Mouse (Mus musculus): ENCODE results near the gene Mpp4. TPM values are rescaled to one million over a fixed set of nuclear protein-coding genes. Genes with fewer than 3 reads are reported as not detected.

Mpp4 gene
- polyA plus RNA-seq, 2 experiments: 0.20 to 0.50 TPM

DNA sequence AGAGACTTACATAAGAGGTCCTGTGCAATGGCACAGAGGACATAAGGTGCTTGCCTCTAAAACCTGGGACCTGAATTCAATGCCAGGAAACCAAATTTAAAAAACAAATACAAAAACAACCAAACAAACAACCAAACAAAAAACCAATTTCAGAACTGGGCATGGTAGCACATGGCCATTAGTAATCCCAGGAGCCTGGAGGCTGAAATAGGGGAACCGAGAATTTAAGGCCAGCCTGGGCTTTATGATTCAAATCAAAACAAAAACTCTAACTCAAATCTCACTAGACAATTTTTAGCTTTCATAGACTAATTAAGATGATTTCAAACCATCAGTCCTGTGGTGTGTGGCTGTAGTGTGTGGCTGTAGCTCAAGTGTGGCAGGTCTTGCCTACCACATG lies 41.3 kb upstream of the Mpp4 start:
- Histone ChIP-seq H3K9ac (replicated peaks) (no peak overlapping the region), H3K4me3 (ENCODE audit: insufficient read depth in 1 of 2, low read depth in 2 of 2, low read length in 2 of 2) (no peak overlapping the region), H3K9me3 (ENCODE audit: control insufficient read depth, low read length) (no peaks in the 10 kb centered on the region), H3K27ac (no peak overlapping the region), H3K4me1 (replicated peaks; ENCODE audit: control insufficient read depth in 2 of 2, insufficient read depth in 2 of 2, low read length in 1 of 2) (no peaks in the 10 kb centered on the region; a peak in 1 of 4 replicates), H3K36me3 (replicated peaks; ENCODE audit: control insufficient read depth, insufficient read depth, low read depth) (no peaks in the 10 kb centered on the region), H3K27me3 (ENCODE audit: control insufficient read depth, insufficient read depth, low read length) (no peaks in the 10 kb centered on the region), H3K4me2 (ENCODE audit: low read depth) (no peak overlapping the region)
- no peak for ATAC-seq (ENCODE audit: insufficient read depth)
- WGBS (ENCODE audit: insufficient replicate concordance): 69% methylated on average over 1 of the region's 1 CpGs
- no peak for TF ChIP-seq CTCF (IDR thresholded peaks at IDR 0.05; ENCODE audit: low read depth)
- TF ChIP-seq EP300 (IDR thresholded peaks at IDR 0.05; ENCODE audit: low read depth): no peak
- no peak for DNase-seq (ENCODE audit: low read depth in 3 of 3, low spot score in 3 of 3)

DNA sequence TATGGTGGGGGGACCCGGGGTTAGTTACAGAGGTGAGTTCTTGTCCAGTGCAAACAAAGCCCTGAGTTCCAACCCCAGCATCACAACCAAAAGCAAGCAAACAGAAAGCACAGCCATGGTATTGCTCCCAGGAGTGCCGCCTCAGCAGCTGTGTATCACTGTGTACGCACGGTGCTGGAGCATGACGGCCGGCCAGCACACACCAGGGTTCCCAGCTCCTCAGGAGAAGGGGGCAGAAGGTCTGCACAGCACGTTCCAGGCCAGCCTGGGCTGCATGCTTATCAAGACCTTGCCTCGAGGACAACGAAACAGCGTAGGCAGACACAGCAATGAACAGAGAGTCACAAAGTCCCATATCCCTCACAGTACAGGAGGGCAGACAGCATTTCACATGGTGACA lies 39.2 kb upstream of the Mpp4 start:
- no peak for DNase-seq (ENCODE audit: low read depth in 3 of 3, low spot score in 3 of 3)
- no peaks in the 10 kb centered on the region for H3K9me3 ChIP-seq (ENCODE audit: control insufficient read depth, low read length)
- H3K4me1 ChIP-seq (replicated peaks; ENCODE audit: control insufficient read depth in 2 of 2, insufficient read depth in 2 of 2, low read length in 1 of 2): no peaks in the 10 kb centered on the region; a peak in 1 of 4 replicates
- H3K36me3 ChIP-seq (replicated peaks; ENCODE audit: control insufficient read depth, insufficient read depth, low read depth): no peaks in the 10 kb centered on the region
- H3K4me2 ChIP-seq (ENCODE audit: low read depth): no peak overlapping the region
- H3K27ac ChIP-seq: no peak overlapping the region
- no peaks in the 10 kb centered on the region for H3K27me3 ChIP-seq (ENCODE audit: control insufficient read depth, insufficient read depth, low read length)
- no peak overlapping the region for H3K4me3 ChIP-seq (ENCODE audit: insufficient read depth in 1 of 2, low read depth in 2 of 2, low read length in 2 of 2)
- 77% methylated on average over 10 of the region's 10 CpGs for WGBS (ENCODE audit: insufficient replicate concordance)
- no peak for ATAC-seq (ENCODE audit: insufficient read depth)
- H3K9ac ChIP-seq (replicated peaks): no peak overlapping the region
- no peak for TF ChIP-seq CTCF (IDR thresholded peaks at IDR 0.05; ENCODE audit: low read depth)
- no peak for TF ChIP-seq EP300 (IDR thresholded peaks at IDR 0.05; ENCODE audit: low read depth)

DNA sequence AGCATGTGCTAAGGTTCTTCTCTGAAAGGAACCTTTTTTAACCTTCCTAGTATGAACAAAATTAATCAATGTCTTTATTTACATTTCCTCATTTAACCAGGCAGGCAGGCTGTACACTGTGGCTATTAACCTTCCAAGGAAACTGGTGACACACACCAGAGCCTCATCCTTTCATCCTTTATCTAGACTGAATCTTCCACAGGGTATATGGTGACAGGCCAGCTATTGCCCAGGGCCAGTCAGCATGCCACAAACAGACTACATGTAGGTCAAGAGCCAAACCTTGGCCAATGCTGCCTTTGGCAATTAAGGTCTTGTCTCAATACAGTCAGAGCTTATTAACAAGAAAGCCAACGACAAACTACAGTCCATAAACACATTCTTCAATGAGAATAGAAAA lies 38.4 kb upstream of the Mpp4 start:
- Histone ChIP-seq H3K9me3 (ENCODE audit: control insufficient read depth, low read length) (no peaks in the 10 kb centered on the region), H3K4me1 (replicated peaks; ENCODE audit: control insufficient read depth in 2 of 2, insufficient read depth in 2 of 2, low read length in 1 of 2) (no peaks in the 10 kb centered on the region; a peak in 1 of 4 replicates), H3K36me3 (replicated peaks; ENCODE audit: control insufficient read depth, insufficient read depth, low read depth) (no peaks in the 10 kb centered on the region), H3K4me2 (ENCODE audit: low read depth) (no peak overlapping the region), H3K9ac (replicated peaks) (no peak overlapping the region), H3K4me3 (ENCODE audit: insufficient read depth in 1 of 2, low read depth in 2 of 2, low read length in 2 of 2) (no peak overlapping the region), H3K27ac (no peak overlapping the region), H3K27me3 (ENCODE audit: control insufficient read depth, insufficient read depth, low read length) (no peaks in the 10 kb centered on the region)
- DNase-seq (ENCODE audit: low read depth in 3 of 3, low spot score in 3 of 3): no peak
- TF ChIP-seq CTCF (IDR thresholded peaks at IDR 0.05; ENCODE audit: low read depth) (no peak), EP300 (IDR thresholded peaks at IDR 0.05; ENCODE audit: low read depth) (no peak)
- ATAC-seq (ENCODE audit: insufficient read depth): no peak
- WGBS (ENCODE audit: insufficient replicate concordance): 56% methylated on average over 1 of the region's 1 CpGs

DNA sequence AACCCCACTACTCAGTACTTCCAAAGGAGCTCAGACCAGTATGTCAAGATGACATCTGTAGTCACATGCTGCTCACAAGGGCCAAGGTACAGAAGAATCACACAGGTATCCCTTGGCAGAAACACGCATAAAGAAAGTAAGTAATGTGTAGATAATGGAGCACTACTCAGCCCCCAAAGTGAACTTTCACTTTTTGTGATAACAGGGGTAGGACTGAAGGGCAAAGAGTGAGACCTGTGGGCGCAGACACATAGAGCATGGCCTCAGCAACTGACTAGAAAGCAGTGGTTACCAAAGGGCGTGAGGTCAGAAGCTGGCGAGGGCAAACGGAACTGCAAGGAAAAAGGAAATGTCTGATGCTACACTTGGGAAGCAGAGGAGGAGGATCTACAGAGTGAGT lies 37.8 kb upstream of the Mpp4 start:
- no peaks in the 10 kb centered on the region for H3K9me3 ChIP-seq (ENCODE audit: control insufficient read depth, low read length)
- no peak overlapping the region for H3K4me2 ChIP-seq (ENCODE audit: low read depth)
- no peak overlapping the region for H3K9ac ChIP-seq (replicated peaks)
- no peak for ATAC-seq (ENCODE audit: insufficient read depth)
- TF ChIP-seq EP300 (IDR thresholded peaks at IDR 0.05; ENCODE audit: low read depth): no peak
- no peak for TF ChIP-seq CTCF (IDR thresholded peaks at IDR 0.05; ENCODE audit: low read depth)
- no peaks in the 10 kb centered on the region for H3K36me3 ChIP-seq (replicated peaks; ENCODE audit: control insufficient read depth, insufficient read depth, low read depth)
- no peak for DNase-seq (ENCODE audit: low read depth in 3 of 3, low spot score in 3 of 3)
- no peaks in the 10 kb centered on the region for H3K27me3 ChIP-seq (ENCODE audit: control insufficient read depth, insufficient read depth, low read length)
- no peaks in the 10 kb centered on the region; a peak in 1 of 4 replicates for H3K4me1 ChIP-seq (replicated peaks; ENCODE audit: control insufficient read depth in 2 of 2, insufficient read depth in 2 of 2, low read length in 1 of 2)
- H3K4me3 ChIP-seq (ENCODE audit: insufficient read depth in 1 of 2, low read depth in 2 of 2, low read length in 2 of 2): no peak overlapping the region
- 64% methylated on average over 5 of the region's 5 CpGs for WGBS (ENCODE audit: insufficient replicate concordance)
- no peak overlapping the region for H3K27ac ChIP-seq

DNA sequence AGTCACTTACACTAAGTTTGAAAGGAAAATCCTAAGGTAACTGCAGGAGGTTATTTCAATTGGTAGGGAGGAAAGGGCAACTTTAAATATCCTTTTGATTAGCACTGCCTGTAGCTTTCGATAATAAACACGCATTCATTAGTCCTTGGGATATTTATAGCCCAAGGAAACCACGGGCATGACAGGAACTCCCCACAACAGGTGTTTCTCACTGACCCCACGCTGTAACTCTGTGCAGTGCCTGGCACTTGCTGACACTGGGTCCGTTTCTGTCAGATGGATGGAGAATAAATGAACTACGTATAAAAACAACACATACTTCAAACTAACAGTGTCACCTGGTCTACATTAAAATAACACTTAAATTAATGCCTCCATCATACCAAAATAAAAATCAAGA lies 31.8 kb upstream of the Mpp4 start:
- Histone ChIP-seq H3K4me2 (ENCODE audit: low read depth) (no peak overlapping the region), H3K4me3 (ENCODE audit: insufficient read depth in 1 of 2, low read depth in 2 of 2, low read length in 2 of 2) (no peak overlapping the region), H3K9ac (replicated peaks) (no peak overlapping the region), H3K9me3 (ENCODE audit: control insufficient read depth, low read length) (no peaks in the 10 kb centered on the region), H3K36me3 (replicated peaks; ENCODE audit: control insufficient read depth, insufficient read depth, low read depth) (no peaks in the 10 kb centered on the region), H3K27me3 (ENCODE audit: control insufficient read depth, insufficient read depth, low read length) (no peaks in the 10 kb centered on the region), H3K4me1 (replicated peaks; ENCODE audit: control insufficient read depth in 2 of 2, insufficient read depth in 2 of 2, low read length in 1 of 2) (no peaks in the 10 kb centered on the region), H3K27ac (no peak overlapping the region)
- 20% methylated on average over 6 of the region's 6 CpGs for WGBS (ENCODE audit: insufficient replicate concordance)
- TF ChIP-seq CTCF (IDR thresholded peaks at IDR 0.05; ENCODE audit: low read depth): no peak
- no peak for TF ChIP-seq EP300 (IDR thresholded peaks at IDR 0.05; ENCODE audit: low read depth)
- ATAC-seq (ENCODE audit: insufficient read depth): no peak
- no peak for DNase-seq (ENCODE audit: low read depth in 3 of 3, low spot score in 3 of 3)
